Mouse (Mus musculus): ENCODE measurements at regions not wholly inside any gene's neighbourhood (a gene's known extent, or its start where the extent isn't known, plus 50 kb on each side); places are given as distances from the start of the nearest gene placed in this dataset.

DNA sequence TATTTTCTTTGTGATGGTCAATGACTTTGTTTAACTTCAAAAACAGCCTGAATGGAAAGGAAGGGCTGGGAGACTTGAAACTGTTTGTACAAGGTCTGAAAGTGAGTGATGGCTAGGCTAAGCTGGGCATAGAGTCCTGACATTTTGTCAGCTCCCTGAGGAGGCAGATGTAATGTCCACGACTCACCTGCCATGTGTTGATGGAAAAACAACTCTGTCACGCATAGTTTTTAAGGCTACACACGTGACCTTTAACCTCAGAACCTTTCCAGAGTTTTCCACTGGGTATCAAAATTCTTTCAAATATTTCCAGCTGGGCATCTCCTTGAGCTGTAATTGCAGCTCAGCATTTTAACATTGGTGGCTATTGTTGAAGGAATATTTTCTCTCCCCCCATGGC, 190.2 kb upstream of the Lrig1 start:
- DNase-seq, result no peak

DNA sequence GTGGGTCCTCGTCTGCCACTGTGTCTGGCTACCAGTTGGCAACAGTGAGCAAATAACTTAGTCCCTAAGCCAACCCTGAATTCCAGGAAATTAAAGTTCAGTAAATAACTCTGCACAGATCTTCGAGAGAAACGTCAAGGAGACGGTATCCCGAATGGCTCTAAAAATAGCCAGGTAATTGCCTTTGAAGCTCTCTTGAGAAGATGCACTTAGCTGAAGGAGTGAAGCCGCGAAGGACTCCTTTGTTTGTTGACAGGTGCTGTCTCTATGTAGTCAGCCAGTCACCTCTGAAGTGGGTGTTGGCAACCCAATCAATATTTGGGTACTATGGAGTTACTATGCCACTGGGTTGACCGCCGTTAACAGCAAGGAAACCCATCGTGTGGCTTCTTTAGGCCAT, 189.3 kb upstream of the Lrig1 start:
- DNase-seq, result no peak

DNA sequence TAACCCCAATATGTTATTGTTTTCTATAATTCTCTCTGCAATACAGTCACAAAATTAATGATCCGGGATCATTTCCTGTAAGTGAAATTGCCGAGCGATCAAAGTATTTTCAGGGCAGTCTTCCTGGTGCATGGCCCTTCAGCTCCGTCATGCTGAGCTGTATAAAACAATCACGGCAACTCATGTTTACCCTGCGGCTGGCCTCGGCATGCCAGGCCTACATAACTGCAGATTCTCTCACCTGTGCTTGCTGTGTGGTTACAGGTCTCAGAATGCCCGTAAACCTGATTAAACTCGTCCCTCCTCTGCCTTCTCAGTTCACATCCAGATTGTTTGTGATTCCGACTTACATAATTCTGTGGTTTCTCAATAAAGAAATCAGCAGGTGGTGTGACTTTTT, 181.2 kb upstream of the Lrig1 start:
- no peak for DNase-seq

DNA sequence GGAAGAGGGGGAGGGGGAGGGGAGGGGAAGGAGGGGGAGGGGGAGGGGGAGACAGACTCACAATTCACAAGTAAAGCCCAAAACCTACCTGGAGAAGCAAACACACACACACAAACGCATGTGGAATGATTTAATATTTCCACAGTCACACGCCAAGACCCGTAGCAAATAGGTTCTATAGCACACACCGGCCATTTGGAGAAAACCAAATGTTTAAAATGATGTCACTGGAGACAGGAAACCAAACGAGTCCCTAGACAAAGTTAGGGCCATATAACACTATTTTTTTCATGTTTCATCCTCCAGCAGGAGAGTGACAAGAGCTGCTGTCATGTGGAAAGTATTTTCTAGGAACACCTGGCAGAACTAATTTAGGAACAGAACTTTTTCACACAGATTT, 175.9 kb upstream of the Lrig1 start:
- DNase-seq, result no peak

DNA sequence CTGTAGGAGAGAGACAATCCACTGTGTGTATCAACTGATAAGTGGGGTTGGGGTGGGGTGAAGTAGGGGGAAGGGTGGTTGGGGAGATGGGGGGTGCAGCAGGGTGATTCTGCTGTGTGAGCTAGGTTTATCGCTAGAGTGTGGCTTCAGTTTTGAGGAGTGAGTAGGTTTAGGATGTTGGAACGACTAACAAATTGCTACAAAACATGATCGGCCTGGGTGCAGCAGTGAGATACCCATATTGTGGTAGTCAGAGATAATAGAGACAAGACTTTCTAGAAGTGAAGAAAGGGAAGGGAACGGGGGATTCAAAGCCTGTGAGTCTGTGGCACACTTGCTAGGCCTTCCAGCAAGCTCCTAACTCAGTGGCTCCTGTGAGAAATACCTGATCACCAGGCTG, 175.1 kb upstream of the Lrig1 start:
- DNase-seq, result no peak

DNA sequence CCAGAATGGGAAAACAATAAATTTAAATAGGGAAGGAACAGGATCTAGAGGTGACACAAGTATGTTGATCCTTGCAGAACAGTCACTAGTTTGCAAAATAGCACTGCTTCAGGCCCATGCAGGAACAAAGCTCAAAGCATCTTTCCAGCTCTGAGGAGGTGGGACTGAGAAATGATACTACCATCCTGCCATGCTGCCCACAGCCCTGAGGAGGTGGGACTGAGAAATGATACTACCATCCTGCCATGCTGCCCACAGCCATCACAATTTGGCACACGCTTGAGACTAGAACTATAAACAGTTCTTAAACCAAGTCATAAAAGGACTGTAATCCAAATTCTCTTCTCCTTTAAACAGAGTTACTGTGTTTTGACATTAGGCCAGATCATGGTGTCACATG, 174.5 kb upstream of the Lrig1 start:
- DNase-seq, result no peak

DNA sequence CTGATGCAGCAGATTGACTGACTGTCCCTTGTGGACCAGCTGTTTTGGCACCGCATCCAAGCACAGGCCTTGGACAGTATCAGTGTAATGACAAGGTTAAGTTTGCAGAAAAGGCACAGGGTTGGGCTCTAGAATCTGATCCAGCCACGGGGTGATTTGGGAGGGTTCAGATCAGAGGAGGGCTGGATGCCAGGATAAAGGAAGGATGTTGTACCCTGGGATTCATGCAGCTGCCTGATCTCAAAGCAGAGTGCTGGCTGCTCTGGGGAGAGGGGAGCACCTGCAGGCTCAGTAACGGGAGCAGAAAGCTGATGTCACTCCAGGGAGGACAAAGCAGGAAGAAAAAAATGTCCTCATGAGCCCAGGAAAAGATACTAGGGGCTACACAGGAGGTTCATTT, 168.0 kb upstream of the Lrig1 start:
- DNase-seq, result no peak

DNA sequence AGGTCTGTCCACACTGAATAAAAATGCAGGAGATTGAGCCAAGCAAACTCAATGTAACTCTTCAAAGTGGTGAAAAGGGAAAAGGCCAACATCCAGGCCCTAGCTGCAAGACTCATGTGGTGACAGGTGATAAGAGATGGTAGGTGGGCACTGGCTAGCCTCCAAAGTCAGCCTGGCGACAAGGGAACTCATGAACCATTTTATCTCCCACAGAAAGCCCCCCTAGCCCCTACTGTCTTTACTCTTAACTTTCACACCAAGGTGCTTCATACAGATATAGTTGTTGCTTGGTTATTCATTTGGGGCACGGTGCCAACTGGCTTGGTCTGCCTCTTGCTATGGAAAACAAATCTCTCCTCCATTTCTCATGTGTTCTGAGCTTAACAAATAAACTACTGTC, 165.5 kb upstream of the Lrig1 start:
- no peak for DNase-seq

DNA sequence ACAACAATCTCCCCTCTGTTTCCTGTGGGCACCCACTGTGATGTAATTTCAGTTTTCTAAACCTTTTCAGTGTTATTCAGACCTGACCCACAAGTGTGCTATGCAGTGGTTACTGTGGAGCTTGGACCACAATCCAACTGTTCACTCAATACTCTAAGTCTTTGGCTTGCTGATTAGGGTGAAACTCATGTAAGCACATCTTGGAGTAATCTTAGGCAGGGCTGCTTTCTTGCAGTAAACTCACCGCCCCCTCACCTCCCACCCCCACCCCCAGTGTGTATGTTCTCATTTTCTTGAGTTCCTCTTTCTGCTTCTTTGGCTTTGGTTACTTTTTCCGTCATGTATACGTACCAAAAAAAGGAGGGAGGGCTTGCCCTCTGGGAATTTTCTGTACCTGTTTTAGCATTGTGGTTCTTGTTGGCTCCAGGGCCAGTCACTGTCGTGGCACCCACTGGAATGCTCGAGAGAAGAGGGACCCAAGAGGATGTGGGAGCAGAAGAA, 158.2 kb upstream of the Lrig1 start:
- no peak for DNase-seq

DNA sequence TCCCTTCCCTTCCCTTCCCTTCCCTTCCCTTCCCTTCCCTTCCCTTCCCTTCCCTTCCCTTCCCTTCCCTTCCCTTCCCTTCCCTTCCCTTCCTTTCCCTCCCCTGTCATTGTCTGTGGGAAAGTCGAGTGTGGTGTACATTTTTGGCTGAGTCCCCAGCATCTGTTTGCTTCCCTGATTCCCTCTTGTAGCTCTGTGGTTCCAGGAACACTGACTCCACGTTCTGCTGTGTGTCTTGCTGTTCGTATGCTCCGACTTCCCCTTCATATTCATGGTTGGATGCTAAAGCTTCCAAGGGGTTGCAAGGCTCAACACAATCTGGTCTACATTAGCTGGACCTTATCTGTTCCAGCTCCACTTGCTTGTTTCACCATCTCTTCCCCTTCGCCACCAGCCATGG, 150.2 kb upstream of the Lrig1 start:
- no peak for DNase-seq

DNA sequence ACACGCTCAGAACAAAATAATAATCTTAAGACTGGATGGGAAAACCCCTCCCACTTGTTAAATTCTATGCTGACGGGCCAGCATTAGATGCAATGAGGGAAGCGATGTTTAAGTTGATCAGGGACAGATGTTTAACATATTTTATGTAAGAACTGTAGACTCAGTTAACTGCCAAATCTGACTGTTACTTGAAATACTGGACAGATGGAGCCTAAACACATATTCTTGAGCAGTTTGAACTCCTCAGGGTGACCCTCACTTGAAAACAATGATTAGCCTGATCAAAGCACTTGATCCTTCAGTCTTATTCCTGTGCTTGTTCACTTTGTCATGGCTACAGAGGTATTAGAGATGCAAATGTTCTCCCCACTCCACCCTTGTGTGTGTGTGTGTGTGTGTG, 149.6 kb upstream of the Lrig1 start:
- DNase-seq, result no peak

DNA sequence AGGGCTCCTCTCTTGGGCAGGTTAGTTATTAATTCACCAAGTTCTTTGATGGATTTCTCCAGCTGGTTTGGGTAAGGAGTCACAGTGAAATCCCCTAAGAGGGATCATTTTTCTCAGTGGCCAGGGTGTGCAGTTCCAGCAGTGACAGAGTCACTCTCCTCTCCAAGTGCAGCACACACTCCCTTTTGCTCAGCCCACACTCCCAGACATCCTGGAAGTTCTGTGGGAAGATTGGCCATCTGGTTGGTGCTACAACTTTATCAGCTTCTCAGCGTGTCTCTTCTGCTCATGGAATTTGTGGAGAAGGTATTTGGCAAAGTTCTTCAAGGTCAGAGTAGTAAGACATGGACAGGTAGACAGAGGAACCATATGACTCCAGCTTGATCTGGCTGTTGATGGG, 148.5 kb upstream of the Lrig1 start:
- DNase-seq, result peak; percentile 14

DNA sequence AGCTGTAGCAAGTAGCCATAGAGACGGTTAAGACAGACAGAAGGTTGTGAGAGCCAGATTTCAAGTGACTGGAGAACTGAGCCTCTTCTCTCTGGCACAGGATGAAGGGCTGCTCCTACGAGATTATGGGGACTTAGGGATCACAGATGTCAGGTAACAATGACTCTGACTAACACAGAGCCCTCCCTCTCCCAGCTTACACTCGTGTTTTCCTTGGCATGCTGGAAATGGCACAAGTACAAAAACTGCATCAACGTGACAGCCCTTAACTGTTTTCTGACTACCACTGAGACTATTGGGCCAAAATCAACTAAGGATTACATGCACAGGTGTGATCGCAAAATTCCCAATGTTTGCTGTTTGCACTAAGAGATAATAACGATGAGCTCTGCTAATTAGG, 145.9 kb upstream of the Lrig1 start:
- no peak for DNase-seq

DNA sequence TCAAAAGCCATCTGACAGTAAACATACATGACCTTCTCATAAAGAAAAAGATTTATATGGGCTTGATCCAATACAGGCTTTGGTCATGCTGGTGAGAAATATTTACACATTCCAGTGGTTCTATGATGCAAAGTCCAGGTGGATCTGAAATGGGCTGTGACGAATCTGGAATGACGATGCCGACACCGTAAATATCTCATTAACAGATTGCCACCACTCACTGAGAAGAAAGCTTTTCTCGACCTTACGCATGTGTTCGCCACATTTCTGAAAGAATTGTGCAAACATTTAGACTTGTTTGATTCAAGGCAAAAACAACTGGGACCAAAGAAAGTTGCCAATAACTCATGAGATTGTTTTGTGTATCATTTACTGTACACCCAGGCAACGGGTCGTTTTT, 142.9 kb upstream of the Lrig1 start:
- no peak for DNase-seq

DNA sequence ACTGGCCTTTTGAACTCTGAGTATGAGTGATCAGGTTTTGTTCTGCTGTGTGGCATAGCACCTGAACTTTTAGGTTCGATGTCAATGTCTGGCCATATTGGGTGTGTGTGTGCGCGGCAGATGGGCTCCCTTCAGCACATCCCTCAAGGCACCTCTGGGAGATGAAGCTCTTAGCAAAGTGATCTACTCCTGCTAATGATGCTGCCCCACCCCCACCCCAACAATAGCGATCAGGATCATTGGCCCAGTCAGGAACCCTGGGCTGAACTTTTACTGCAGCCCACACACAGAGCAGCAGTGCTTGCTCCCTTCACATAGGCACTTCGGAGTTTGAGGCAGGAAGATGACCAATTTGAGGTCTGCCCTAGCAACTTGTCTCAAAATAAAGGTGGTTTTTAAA, 141.9 kb upstream of the Lrig1 start:
- DNase-seq, result no peak

DNA sequence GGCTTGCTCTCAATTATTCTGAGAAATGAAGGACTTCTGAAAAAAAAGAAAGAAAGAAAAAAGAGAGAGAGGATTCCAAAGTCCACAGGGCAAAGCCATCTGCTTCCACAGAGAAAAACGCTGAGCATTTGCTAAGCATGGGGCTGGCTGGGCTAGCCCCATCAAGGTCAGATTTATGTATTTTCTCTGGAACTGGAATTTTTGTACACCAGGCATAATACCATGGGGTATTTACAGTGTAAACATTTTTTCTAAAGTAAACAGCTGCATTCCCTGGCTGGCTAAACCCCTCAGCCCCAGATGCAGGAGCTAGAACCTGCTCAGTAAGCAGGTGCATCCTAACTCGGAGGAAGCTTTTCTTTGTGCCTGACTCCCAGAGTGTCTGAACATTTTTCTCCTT, 135.8 kb upstream of the Lrig1 start:
- no peak for DNase-seq

DNA sequence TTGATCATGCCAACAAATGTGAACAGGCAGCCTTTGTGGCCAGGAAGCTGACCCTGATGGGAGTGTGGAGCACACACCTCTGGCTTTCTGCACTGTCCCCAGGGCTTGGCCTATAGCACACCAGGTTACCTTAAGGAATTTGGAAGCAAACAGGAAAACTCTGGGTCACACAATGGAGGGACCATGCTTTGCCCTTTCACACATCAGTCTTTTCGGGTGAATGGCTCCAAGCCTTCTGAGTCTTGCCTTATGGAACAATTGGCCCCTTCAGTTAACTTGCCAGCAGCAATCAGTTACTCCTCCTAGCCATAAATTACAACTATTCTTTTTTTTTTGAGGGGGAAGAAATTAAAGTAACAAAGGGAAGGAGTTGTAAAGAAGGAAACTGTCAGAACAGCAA, 134.6 kb upstream of the Lrig1 start:
- DNase-seq, result no peak

DNA sequence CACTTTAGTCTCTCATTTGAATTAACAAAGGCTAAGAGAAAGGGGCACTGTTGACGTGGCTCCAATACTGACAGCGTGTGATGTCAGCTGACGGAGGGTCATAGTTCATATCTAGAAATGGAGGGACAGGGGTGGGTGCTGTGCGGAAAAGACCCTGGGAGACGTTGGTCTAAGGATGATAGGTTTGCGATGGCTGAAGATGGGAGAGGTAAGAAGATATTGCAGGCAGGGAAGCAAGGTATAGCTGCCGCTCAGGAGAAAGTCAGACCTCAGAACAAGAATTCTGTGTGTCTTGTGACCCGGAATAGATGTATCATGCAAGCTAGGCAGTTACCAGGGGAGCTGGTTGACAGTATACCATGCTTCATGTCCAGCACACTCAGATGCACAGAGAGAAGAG, 130.8 kb upstream of the Lrig1 start:
- no peak for DNase-seq

DNA sequence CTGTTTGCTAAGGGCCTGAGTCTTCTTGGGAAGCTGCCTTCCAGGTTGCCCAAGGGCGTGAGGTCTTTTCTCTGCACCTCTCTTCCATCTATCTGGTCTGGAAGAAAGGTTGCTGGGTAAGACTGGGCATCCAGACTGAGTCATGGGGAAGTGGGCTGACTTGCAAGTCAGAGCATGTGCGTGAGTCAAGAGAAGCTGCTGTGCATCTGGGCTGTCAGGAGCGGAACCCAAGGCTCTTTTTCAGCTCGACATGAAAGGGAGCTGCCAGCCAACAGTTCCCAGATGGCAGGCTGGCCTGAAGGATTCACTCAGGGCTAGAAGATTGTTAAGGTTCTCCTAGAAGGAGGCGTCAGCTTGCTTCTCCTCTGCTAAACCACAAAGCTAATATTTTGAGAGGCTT, 129.3 kb upstream of the Lrig1 start:
- DNase-seq, result peak; percentile 14

DNA sequence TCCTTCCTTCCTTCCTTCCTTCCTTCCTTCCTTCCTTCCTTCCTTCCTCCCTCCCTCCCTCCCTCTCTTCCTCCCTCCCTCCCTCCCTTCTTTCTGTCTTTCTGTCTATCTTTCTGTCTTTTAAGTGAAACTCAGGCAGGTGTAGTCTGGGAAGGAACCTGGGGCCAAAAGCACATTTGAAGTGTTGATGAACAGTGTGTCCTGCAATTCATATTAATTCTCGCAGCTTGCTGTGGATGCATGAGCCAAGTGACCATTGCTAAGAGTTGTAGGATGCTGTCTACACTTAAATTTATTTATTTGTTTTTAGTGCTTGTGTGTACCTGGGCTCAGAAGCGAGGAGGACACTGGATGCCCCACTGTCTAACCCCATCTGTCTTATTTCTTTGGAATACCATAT, 126.7 kb upstream of the Lrig1 start:
- no peak for DNase-seq

DNA sequence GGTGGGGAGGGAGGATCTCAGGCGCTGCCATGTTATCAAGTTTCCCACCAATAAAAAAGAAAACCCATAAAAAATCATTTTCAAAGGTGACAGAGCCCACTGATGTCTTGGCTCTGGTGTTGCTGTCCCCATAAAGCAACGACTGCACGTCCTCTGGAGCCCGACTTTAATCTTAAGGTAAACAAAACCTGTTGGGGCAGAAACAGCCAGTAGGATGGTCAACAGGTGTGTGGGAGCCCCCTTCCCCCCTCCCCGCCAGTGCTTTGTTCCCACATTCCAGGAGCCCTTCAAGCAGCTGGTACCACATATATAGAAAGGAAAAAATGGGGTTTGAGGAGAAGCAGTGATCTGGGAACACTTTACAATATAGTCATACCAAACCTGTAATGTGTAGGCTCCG, 118.3 kb upstream of the Lrig1 start:
- DNase-seq, result no peak

DNA sequence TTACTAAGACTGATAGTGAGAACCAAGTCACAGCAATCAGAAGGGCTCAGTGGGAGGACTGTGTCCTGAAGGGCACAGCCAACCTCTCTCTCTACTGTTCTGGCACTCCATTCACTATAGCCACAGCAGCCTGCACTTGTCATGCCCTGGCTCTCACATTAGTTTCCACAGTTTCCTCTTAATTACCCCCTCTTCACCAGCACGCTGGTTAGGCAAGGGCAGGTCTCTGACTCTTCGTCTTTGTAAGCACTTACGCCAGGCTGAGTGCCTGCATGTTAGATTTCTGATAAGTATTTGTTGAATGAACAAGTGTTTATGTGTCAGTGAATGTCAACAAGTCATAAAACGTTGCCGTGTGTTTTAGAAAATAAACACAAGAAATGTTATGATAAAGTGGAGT, 116.2 kb upstream of the Lrig1 start:
- DNase-seq, result no peak

DNA sequence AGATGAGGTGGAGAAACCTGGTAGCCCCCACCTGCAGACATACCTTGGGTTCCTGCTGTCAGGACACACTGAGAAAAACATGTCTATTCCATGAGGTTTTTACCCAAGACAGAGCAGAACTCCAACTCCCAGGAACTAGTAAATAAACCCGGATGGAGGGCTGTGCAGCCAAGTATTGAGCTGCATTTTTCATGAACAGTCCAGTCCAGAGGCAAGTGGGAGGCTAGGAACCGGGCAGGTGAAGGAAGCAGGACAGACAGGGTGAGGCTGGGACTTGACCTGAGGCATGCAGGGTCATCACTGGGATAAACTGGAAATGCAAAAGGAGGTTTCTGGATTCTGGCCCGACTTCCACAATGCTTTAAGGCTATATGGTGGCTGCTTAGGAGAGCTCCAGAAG, 114.8 kb upstream of the Lrig1 start:
- DNase-seq, result no peak

DNA sequence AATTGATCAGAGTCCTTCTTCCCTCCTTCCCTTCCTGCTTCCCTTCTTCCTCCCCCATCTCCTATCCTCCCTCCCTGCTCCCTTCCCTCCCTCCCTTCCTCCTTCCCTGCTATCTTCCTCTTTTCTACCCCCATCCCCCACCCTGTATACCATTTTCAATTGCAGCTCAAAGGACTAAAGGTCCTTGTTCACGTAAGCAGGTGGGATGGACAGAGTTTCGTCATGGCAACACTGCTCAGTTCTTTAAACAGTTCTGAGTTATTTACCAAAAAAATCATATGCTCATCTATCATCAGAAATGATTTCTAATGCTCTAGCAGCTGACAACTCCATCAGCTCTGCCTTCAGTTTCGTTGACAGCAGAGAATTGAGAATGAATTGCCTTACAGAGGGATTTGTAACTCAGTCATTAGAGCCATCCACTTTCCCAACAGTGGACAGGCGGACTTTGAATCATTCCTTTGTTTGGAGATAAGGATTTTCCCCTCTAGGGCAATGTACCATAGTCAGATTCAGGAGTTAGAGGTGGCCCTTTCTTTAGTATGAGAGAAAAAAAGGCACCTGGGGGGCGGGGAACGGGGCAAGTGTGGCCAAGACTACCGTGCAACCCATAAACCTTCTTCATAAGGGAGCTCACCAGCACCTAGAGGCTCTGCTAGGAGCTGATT, 113.7 kb upstream of the Lrig1 start:
- DNase-seq, result no peak

DNA sequence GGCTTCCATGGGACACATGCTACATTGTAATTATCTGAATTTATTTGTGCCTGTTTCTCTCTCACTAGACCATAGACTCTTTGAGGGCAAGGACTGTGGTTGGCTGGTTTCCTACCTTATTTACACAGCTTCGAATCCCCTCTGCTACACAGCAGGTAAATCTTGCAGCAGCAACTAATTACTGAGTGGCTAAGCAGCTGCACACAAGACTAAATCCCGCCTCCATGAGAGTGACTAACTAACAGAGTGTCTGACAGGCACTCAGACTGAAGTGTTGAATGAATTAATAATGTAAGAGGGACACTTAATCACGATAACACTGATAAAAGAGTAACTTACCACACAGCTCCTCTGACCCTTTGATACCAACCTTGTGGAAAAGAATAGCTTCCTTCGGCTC, 111.9 kb upstream of the Lrig1 start:
- no peak for DNase-seq

DNA sequence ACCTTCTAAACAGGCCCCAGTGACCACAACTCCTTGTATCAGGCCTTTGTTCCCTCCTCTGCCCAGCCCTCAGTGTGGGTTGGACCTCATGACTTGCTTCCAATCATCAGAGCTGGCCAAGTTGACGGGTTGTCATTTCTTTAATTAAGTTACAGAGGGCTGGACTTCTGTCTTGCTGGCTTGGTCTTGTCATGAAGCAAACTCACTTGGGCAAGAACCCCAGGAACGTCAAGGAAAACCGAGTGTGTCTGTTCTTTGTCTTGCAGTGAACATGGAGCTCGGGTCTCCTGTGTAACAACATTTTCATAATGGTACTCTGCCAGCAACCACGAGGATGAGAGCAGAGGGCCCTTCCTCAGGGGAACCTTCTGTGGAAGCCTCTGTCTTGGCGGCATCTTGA, 107.3 kb upstream of the Lrig1 start:
- no peak for DNase-seq

Measured in right cerebral cortex, postnatal 25 days (tissue).